Mouse (Mus musculus): ENCODE measurements around the gene Ist1.
A peak's percentile ranks its signal among the peaks of the same experiment; 100 is the strongest.

The Ist1 gene

DNA sequence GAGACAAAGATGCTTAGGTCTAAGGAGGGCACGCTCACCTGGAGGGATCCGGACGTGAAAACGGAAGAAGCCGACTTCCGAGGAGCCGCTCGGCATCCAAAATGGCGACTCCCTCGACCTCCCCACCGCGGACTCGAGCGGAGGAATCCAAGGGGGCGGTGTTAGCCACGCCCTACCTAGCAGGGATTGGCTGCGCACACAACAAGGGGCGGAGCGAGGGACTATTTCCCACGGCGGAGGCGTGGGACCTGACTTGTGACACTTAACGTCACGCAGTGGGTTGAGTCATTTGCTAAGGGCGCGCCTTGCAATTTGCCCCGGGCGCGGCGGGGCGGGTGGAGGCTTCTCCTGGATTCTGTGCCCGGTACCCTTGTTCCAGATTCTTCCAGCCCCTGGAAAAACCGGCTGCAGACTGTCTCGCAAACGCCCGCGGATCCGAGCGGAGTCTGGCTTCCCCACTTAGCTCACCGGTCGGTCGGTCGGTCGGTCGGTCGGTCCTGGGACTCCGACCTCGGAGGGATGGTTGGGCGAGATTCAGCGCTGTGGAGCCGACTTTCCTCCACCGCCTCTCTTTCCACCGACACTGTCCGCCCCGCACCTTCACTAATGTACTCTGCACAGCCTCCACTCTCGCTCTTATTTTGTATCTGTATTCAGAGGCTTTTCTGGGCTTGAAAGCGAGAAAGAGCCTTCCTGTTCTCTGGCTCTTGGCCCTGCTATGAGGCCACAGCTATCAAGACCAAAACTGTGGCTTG, at the start of gene Ist1:
Gene Ist1, minus strand, starts transcription at position 115 of the 755 bp plus-strand sequence.
- peak; percentile 98 to 99 for DNase-seq

DNA sequence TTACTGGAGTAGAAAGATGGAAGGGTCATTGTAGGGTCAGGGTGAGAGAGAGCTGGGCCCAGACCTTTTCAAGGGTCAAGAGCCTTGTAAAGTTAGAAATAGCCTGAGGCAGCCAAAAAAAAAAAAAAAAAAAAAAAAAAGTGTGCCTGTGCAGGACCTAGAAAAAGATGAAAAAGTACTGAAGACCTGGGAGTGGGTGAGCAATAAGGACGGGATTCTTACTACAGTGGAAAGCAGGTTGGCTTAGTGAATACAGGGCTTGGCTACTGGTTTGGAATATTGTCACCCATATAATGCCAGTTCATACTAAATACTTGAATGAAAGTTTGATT, 45.0 kb upstream of the Ist1 start:
- DNase-seq, result no peak

GRCm38 (mm10) chr8:109737237-109738048, 44.4 kb upstream of the Ist1 start, which contains the start of gene Atxn1l:
TSS of gene Atxn1l (minus strand) at chr8:109737739.
- DNase-seq, result peak; percentile 84 to 92

DNA sequence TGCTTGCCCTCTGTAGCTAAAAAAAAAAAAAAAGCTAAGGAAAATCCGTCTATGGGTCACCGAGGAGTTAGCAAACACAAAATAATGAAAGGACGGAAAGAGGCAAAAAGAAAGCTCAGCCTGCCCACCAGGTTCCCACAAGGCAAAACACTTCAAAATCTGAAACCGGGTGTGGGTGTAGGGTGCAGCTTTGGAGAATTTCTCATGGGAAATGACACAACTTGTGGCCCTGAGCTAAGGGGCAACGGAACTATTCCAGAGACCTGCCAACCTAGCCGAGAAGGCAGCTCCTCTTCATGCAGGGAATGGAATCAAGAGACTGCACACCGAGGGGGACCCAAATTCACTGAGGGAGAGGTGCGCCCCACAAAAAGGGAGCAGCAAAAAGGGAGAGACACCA, 43.8 kb upstream of the Ist1 start:
- DNase-seq, result no peak

DNA sequence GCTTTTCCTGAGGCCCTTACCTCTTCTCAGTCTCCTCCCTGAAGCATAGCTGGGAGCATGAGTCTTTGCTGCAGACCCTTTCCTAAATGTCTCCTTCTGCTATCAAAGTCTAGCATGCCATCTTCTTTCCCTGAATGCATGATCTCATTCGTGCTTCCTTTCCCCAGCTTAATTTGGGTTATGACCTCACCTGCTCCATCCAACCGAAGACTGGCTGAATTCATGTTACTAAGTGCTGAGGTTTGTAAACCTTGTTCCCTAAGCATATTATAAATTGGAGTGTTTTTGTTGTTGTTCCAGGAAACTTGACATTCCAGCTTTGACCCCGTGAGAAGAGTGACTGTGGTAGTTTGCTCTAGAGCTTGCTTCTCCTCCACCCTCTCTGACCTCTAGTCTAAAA, 41.0 kb upstream of the Ist1 start:
- DNase-seq, result peak in 1 of 2 experiments; percentile 20

DNA sequence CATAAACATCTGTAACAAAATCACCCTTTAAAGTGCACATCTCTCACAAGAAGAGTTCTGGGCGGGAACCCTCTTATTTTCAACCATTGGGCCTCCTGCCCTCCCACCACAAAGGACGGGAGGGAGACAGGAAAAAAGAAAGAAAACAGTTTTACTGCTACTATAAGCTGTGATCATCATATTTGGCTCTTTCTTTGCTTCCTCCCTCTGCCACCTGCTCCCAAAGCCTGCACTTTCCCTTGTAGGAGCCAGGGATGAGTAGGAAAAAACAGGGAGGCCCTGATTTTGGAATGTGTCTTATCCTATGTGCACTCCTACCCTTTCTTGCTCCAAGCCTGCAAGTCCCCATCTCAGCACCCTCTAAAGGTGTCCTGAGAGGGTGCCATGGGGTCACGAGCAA, 38.0 kb upstream of the Ist1 start:
- DNase-seq, result no peak

DNA sequence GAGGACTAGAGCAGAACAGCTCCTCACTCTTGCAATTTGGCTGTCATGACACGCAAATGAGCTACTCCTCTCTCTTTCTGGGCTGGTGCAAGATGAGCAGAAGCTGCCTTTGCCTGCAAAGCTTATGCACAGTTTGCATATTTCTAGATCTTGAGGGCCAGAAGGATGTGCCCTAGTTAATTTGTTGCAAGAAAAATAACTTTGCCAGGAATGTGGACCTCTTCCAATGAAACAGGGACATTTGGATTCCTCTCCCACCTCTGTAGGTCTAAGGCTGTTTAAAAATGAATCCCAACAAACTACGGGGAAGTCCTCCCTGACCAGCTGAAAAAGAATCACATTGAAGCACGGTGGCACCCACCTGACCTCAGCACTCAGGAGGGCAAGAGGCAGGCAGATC, 32.0 kb upstream of the Ist1 start:
- peak; percentile 22 to 65 for DNase-seq

- DNase-seq, result no peak
Measured at GRCm38 (mm10) chr8:109714961-109715360, 21.9 kb upstream of the Ist1 start.

- DNase-seq, result no peak
Measured at GRCm38 (mm10) chr8:109712521-109712920, 19.5 kb upstream of the Ist1 start.

DNA sequence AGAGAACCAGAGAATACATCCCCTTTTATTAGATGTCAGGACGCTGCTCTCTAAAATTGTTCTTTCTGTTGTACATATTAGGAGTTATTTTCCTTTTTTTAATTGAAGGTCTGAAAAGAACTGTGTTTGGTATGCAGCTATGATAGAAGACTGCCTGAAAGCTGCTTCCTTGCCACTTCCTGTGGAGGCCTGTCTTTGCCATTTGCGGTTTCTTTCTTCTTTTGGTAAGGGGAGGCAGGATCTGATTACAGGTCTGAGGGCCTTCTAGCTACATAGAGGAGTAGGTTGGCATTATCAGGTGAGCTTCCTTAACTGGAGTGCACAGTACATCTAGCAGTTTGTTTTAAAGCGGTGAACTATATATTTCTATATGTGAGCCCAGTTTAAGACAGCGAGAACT, 14.9 kb upstream of the Ist1 start:
- no peak for DNase-seq

DNA sequence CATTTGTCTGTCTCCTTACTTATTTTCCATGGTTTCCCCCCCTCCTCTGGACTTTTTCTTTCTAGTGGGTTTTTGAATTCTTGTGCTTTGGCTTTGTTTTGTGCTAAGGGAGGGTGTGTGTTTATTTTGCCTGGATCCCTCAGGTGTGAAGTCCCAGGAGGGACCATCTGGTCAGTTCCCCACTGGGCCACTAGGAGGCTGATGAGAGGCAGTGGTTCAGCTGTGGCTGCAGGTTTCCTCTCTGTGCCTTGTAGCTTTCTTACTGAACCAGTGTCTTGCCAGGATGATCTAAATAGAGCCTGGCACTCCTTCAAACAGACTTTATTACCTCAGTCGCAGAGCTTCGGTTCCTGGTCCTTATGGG, 13.8 kb upstream of the Ist1 start:
- peak; percentile 84 to 95 for DNase-seq

- DNase-seq, result peak in 1 of 2 experiments; percentile 28
Measured at GRCm38 (mm10) chr8:109706076-109706873, 13.2 kb upstream of the Ist1 start.

DNA sequence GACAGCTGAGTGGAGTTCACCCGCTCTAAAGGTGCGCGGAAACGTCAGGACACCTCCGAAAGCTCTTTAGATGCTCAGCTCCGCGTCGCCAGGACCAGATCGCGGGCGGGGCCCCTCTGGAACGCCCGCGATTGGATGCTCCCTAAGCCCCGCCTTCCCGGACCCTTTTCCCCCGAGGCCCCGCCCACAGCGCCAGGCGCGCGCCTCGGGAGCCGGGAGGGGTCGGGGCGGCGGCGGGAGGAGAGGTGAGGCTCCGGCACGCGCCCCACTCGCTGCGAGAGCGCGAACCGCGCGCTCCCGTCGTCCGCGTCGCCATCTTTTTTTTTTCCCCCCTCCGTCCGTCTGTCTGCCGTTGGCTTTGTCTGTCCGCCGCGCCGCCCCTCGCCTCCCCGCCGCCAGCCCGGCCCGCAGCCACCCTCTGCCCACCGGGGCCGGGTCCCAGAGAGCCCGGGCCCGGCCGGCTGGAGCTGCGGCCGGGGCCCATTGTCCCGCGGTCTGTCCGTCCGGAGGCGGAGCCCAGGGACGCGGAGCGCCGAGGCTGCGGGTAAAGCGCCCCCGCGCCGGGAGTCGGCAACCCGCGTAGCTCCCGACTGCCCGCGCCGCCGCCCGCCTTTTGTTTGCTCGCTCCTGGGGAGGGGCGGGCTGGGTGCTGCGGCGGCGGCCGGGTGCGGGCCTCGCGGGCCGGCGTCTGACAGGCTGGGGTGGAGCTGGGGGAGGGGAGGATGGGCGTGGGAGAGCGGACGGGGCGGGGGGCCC, 12.4 kb upstream of the Ist1 start, which contains the start of gene Zfp821:
Gene Zfp821, plus strand, starts transcription at position 227 of the 756 bp plus-strand sequence.
- DNase-seq, result peak; percentile 94 to 97

DNA sequence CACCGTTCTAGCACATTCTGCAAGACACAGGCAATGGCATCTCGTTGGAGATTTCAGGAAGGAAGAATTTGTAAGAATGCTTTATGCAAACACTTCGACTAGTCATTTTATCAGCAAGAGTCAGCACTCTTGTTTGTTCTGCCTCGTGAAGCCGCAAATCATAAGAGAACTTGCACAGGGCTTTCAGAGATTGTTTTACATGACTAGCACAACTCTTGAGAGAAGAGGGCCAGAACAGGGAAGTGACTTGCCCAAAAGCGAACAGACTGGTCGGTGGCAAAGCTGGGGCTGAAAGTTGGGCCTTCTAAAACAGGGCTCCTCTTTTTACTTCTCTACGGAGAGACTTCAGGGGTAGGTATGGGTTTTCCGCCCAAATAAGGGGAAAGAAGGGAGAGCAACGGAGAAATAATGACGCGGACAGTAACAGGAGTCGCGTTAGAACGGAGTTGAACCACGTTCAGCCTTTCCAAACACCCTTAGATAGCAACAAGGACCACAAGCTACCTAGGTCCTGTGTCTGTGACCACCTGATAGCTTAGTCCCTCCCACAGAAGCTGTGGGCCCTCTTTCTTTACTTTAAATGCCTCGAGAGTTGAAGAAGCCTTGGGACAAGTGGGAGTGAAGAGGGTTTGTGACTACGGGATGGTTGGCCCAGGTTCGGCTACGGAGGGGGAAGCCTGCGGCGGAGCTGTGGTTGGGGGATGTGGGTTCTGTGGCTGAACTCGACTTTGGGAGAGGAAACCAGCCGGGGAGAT, 11.7 kb upstream of the Ist1 start:
- no peak for DNase-seq

DNA sequence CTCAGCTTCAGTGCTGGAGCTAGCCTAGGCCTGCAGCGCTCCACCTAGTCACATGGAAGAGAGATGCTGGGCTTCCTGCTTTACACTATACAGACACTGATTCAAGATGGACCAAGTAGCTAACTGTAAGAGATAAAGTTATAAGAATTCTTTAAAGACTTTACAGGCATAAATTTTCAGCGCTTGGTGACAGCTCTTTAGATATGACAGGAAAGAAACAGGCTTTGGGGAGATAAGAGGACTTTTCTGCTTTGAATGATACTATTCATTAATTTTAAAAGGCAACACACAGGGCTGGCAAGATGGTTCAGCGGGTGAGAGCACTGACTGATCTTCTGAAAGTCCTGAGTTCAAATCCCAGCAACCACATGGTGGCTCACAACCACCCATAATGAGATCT, 5.4 kb upstream of the Ist1 start:
- no peak for DNase-seq

GRCm38 (mm10) chr8:109697754-109698153, 4.7 kb upstream of the Ist1 start:
- DNase-seq, result no peak

- DNase-seq, result no peak
Measured at GRCm38 (mm10) chr8:109694154-109694553, 1.1 kb upstream of the Ist1 start.

DNA sequence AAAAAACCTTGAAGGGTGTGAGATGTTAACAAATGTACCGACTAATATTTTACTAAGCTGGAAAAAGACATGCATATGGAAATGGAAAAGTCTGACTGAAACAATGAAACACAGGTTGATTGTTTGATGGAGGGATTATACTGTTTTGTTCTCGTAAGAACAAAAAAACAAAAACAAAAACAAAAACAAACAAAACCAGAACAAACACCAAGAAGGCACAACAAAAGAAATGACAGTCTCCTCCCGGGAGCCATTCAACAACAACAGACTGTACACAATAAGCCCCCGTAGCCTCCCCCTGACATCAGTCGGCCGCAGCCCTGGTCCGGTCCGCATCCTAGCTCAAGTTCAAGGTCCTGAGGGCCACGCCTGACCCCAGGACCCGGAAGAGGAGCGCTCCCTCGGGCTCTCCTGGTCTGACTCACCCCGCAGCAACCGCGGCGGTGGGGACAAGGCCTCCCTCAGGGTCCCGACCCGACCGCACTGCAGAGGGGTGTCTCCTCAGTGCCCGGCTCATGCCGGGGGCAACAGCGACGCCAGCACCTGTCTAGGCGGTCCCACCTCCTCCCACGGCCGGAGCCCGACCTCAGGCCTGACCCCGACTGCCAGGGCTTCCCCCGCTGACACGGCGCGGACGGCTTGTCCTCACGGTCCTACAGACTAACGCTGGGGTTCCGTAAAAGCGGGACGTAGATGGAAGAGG, 466 bp downstream of the Ist1 start:
- DNase-seq, result peak; percentile 53 to 69

DNA sequence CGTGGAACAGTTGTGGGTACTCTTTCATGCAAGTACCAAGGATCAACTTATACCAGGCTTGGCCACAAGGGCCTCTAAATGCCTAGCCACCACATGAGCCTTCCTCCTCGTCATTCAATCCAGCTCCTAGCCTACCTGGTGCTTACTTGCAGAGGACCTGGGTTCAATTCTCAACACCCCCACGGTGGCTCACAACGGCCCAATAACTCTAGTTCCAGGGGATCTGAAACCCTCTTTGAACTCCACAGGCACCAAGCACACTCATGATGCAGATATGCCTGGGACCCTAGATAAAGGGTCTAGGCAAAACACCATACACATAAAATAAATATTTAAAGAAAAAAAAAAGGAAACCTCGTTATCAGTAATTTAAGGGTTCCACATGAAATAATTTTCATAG, 1.3 kb downstream of the Ist1 start:
- no peak for DNase-seq

DNA sequence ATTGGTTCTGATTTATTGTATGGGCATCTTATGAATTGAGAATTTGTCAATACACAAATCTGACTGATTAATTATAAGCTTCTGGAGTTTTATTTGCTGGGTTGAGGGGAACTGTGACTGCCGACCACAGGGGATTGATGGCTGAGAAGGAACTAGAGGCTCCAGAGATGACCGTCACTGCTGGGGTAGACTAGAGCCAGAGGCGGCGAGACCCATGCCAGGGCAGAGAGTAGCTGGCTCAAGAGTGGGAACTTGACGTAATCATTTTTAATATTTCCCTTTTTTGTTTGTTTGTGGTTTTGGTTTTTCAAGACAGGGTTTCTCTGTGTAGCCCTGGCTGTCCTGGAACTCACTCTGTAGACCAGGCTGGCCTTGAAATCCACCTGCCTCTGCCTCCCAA, 5.8 kb downstream of the Ist1 start:
- no peak for DNase-seq

DNA sequence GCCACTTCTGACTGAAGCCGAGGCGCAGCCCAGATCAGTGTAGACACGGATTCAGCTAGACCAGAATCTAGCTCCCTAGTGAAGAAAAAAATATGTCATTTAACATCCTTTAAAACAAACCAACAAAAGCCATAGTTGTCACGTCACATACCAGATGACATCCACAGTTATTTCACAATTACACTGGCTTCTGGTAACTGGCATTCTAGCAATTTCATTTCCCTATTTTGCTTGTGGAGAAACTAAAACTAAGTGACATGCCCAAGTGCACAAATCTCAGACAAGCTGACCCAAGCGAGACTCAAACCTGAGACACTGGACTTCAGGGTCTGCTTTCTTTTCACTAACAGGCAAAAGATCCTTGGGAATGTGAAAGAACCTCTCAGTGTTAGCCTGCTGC, 10.9 kb downstream of the Ist1 start:
- no peak for DNase-seq
